Mouse (Mus musculus) neural tube, embryonic 12.5 days (tissue): Measurements from ENCODE around the gene Bcl11a. TPM values are rescaled to one million over a fixed set of nuclear protein-coding genes. Genes with fewer than 3 reads are reported as not detected.

Experiments used
- ATAC-seq: fragments of 200-750 bp; cut with Nextera tagmentation; 2 replicates; pipeline ENCODE4 v1.8.0; 2017; ENCODE audit warnings: low read depth, mild to moderate bottlenecking, moderate TSS enrichment, moderate library complexity; ENCODE audit not compliant: low FRiP score
- H3K27ac ChIP-seq: fragments of 300-500 bp; sonication (generic); 2 replicates; pipeline ENCODE4 v1.5.1; 2016
- H3K27me3 ChIP-seq: fragments of 300-500 bp; sonication (generic); replicated peaks from 2 replicates; pipeline ENCODE4 v1.6.1; 2016; ENCODE audit warnings: mild to moderate bottlenecking
- H3K36me3 ChIP-seq: fragments of 300-500 bp; sonication (generic); 2 replicates; pipeline ENCODE4 v1.6.1; 2016; ENCODE audit warnings: mild to moderate bottlenecking
- H3K4me1 ChIP-seq: fragments of 300-500 bp; sonication (generic); 2 replicates; pipeline ENCODE4 v1.6.1; 2016
- H3K4me2 ChIP-seq: fragments of 300-500 bp; sonication (generic); replicated peaks from 2 replicates; pipeline ENCODE4 v1.6.1; 2016; ENCODE audit warnings: mild to moderate bottlenecking
- H3K4me3 ChIP-seq: fragments of 300-500 bp; sonication (generic); 2 replicates; pipeline ENCODE4 v1.5.1; 2016
- H3K9ac ChIP-seq: fragments of 300-500 bp; sonication (generic); 2 replicates; pipeline ENCODE4 v1.6.1; 2016; ENCODE audit warnings: mild to moderate bottlenecking
- H3K9me3 ChIP-seq: fragments of 300-500 bp; sonication (generic); 2 replicates; pipeline ENCODE4 v1.6.1; 2016; ENCODE audit warnings: mild to moderate bottlenecking
- WGBS: fragments of 180-500 bp; shearing (Covaris S2); methylation state at CpG from one replicate; pipeline ENCODE4 v1.1.7; 2016; 5-methylcytosine and 5-hydroxymethylcytosine counted together
- polyA plus RNA-seq: library from polyadenylated mRNA; unstranded; fragments of >200 nt; fragmentation: Nextera tagmentation; extraction: Ambion mirVana; gene quantifications from 2 replicates; pipeline ENCODE4 v1.2.1, GENCODE M21; 2016

The Bcl11a gene
- polyA plus RNA-seq, 1 experiment from 2014 or later, result 96.6 TPM

GRCm38 (mm10) chr11:24203489-24203888 lies 125.6 kb downstream of the Bcl11a start:
- WGBS, result 93% methylated on average over 1 of the region's 1 CpGs

DNA sequence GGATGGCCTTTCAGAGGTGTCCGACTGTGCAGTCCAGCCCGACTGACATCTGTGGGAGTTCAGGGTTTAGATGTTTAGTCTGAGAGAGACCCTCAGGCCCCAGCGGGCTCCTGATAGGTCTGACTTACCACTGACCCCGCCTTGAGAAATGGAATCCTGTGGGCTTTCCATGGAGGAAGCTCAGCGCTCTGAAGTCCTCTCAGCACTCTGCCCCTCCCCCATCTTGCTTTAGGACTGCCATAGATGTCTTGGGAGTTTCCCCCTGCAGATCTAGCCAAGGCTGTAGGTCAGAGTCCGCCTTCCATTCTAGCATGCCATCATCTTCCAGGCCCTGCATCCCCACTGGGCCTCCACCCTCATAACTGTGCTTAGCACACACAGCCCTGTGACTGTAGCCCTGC lies 131.1 kb downstream of the Bcl11a start:
- peaks cover 4% of the 10 kb centered on the region; the same call in 1 of the 2 replicates for H3K4me1 ChIP-seq
- no peaks in the 10 kb centered on the region for H3K36me3 ChIP-seq
- no peak overlapping the region for H3K4me3 ChIP-seq
- H3K9me3 ChIP-seq, result no peaks in the 10 kb centered on the region
- no peak overlapping the region for H3K4me2 ChIP-seq
- H3K9ac ChIP-seq, result no peak overlapping the region
- WGBS, result 62% methylated on average over 6 of the region's 6 CpGs
- no peaks in the 10 kb centered on the region for H3K27me3 ChIP-seq
- ATAC-seq, result no peak
- H3K27ac ChIP-seq, result no peak overlapping the region

More at GRCm38 (mm10) chr11:24203489-24203888, 125.6 kb downstream of the Bcl11a start:
- no peak overlapping the region for H3K27ac ChIP-seq
- no peak overlapping the region for H3K4me2 ChIP-seq
- no peaks in the 10 kb centered on the region for H3K36me3 ChIP-seq
- no peak overlapping the region for H3K4me3 ChIP-seq
- ATAC-seq, result no peak
- no peaks in the 10 kb centered on the region for H3K27me3 ChIP-seq
- no peaks in the 10 kb centered on the region for H3K9me3 ChIP-seq
- H3K9ac ChIP-seq, result no peak overlapping the region
- peaks cover 15% of the 10 kb centered on the region for H3K4me1 ChIP-seq

- no peaks in the 10 kb centered on the region for H3K9me3 ChIP-seq
These were observed 136.8 kb downstream of the Bcl11a start for GRCm38 (mm10) chr11:24214509-24215134.

GRCm38 (mm10) chr11:24217741-24218333 lies 140.0 kb downstream of the Bcl11a start:
- H3K27me3 ChIP-seq, result no peaks in the 10 kb centered on the region
- H3K27ac ChIP-seq, result no peak overlapping the region
- WGBS, result 90% methylated on average over 6 of the region's 6 CpGs
- H3K9me3 ChIP-seq, result no peaks in the 10 kb centered on the region
- no peak overlapping the region for H3K9ac ChIP-seq
- no peak overlapping the region for H3K4me2 ChIP-seq
- ATAC-seq, result no peak
- H3K4me1 ChIP-seq, result no peaks in the 10 kb centered on the region
- no peak overlapping the region for H3K4me3 ChIP-seq
- H3K36me3 ChIP-seq, result no peaks in the 10 kb centered on the region

More at GRCm38 (mm10) chr11:24214509-24215134, 136.8 kb downstream of the Bcl11a start:
- WGBS, result 61% methylated on average over 3 of the region's 3 CpGs
- no peaks in the 10 kb centered on the region for H3K4me1 ChIP-seq
- ATAC-seq, result no peak
- H3K4me3 ChIP-seq, result no peak overlapping the region
- H3K4me2 ChIP-seq, result no peak overlapping the region
- H3K36me3 ChIP-seq, result no peaks in the 10 kb centered on the region
- H3K27ac ChIP-seq, result no peak overlapping the region
- H3K9ac ChIP-seq, result no peak overlapping the region
- H3K27me3 ChIP-seq, result no peaks in the 10 kb centered on the region

DNA sequence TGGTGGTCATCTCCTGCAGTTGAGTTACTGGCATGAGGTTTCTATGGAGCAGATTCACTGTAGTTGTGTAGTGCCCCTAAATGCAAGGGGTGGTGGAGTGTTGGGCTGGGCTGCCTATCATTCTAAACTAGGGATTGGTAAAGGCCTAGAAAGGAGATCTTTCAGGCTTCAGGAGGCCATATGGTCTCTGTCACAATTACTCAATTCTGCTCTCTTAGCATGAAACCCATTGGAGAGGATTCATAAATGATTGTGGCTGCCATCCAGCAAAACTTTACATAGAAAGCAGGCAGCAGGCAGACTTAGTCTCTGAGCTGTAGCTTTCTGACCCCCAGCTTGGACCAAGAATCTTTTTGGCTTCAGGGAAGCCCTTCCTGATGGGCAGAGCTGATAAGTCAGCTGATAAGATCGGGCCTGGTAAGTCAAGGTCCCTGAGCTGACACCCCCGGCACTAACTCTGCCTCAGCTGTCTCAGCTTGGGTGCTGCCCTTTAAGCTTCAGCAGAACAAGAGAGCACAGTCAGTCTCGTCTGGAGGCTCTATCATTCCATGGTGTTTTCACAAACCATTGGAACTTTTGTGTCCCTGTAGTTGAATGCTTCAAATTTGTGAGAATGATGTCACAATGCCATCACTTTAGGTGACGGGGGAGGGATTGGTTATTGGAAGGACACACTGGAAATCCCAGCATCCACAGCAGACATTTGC lies 143.9 kb downstream of the Bcl11a start:
- 85% methylated on average over 4 of the region's 4 CpGs for WGBS
- Histone ChIP-seq H3K27ac (no peak overlapping the region), H3K4me1 (no peaks in the 10 kb centered on the region), H3K4me3 (no peak overlapping the region), H3K9me3 (no peaks in the 10 kb centered on the region), H3K27me3 (no peaks in the 10 kb centered on the region), H3K4me2 (no peak overlapping the region), H3K36me3 (no peaks in the 10 kb centered on the region), H3K9ac (no peak overlapping the region)
- ATAC-seq, result no peak

Other genes with a start within 250 kb of the Bcl11a start
- gene Papolg, start 182.8 kb upstream of the Bcl11a start, polyA plus RNA-seq, result 25.2 and 25.6 TPM in 2 replicates
- gene A830031A19Rik, start 3.0 kb upstream of the Bcl11a start, polyA plus RNA-seq, result not detected in 2 replicates